ENCODE assay signal across 17 mouse cellular contexts in genomic region chr2:101266685-101267374, GRCm38 (mm10).
"Had no signal": no experiment of that assay in that cellular context is flagged by ENCODE, and none has a peak within 500 bp of the region (broad histone marks: within the 10 kb centered on the region; RNA-seq: fewer than 3 reads in every experiment).

No protein-coding gene starts in this region.

- H3K4me3 ChIP-seq: liver, embryonic 15.5 days; lung, embryonic 15.5 days; megakaryocyte, embryonic 14.5 days; midbrain, embryonic 13.5 days; midbrain, embryonic 15.5 days; neural tube, embryonic 12.5 days had no signal

- H3K4me2 ChIP-seq: liver, embryonic 15.5 days; lung, embryonic 15.5 days; midbrain, embryonic 11.5 days; midbrain, embryonic 13.5 days; midbrain, embryonic 15.5 days; neural tube, embryonic 12.5 days had no signal

- H3K36me3 ChIP-seq: liver, embryonic 15.5 days; lung, embryonic 15.5 days; midbrain, embryonic 13.5 days; midbrain, embryonic 15.5 days; neural tube, embryonic 12.5 days had no signal

- ATAC-seq: liver, postnatal 0 days; lung, postnatal 0 days; midbrain, embryonic 13.5 days; midbrain, embryonic 15.5 days had no signal

- H3K9me3 ChIP-seq: liver, embryonic 15.5 days; lung, embryonic 15.5 days; megakaryocyte, embryonic 14.5 days; midbrain, embryonic 13.5 days; midbrain, embryonic 15.5 days; neural tube, embryonic 12.5 days had no signal

- H3K4me1 ChIP-seq: liver, embryonic 15.5 days; lung, embryonic 15.5 days; megakaryocyte, embryonic 14.5 days; midbrain, embryonic 13.5 days; midbrain, embryonic 15.5 days; neural tube, embryonic 12.5 days had no signal

- H3K27ac ChIP-seq: liver, embryonic 15.5 days; lung, embryonic 15.5 days; macrophage; midbrain, embryonic 13.5 days; midbrain, embryonic 15.5 days; neural tube, embryonic 12.5 days had no signal

- H3K27me3 ChIP-seq: liver, embryonic 15.5 days; lung, embryonic 15.5 days; megakaryocyte, embryonic 14.5 days; midbrain, embryonic 13.5 days; midbrain, embryonic 15.5 days; neural tube, embryonic 12.5 days had no signal

- H3K9ac ChIP-seq: liver, embryonic 15.5 days; liver, postnatal 0 days; lung, embryonic 15.5 days; midbrain, embryonic 13.5 days; midbrain, embryonic 15.5 days; neural tube, embryonic 12.5 days had no signal

- DNase-seq: liver, postnatal 0 days; lung, adult 2 months; lung, postnatal 14 days; lung, postnatal 36 days; right cerebral cortex, postnatal 14 days; thymus, adult 18-20 months; thymus, postnatal 14 days; thymus, postnatal 36 days had no signal
